Mouse (Mus musculus) MEL (cell line): ENCODE data around the gene Nlrc3. TPM values are rescaled to one million over a fixed set of nuclear protein-coding genes. Genes with fewer than 3 reads are reported as not detected.

Experiments
- DNase-seq: peaks from one replicate; pipeline ENCODE4 v3.0.0; 2011; ENCODE audit warnings: low read depth, low spot score
- H3K27ac ChIP-seq: 2 replicates; pipeline ENCODE4 v1.5.1; 2012; ENCODE audit warnings: low read depth, mild to moderate bottlenecking, control low read depth, low read length, moderate library complexity; ENCODE audit not compliant: control insufficient read depth
- H3K27me3 ChIP-seq, 2 experiments: fragments of 150-350 bp in 1 of 2; sonication (generic) in 1 of 2; 2 replicates each; pipeline ENCODE4 v1.6.1; 2012; ENCODE audit warnings: low read length in 2 of 2, mild to moderate bottlenecking in 2 of 2, improper control_type of control experiment in 1 of 2, moderate library complexity in 1 of 2; ENCODE audit not compliant: insufficient read depth in 2 of 2, control insufficient read depth in 1 of 2
- H3K36me3 ChIP-seq, 2 experiments: 2 replicates each; pipeline ENCODE4 v1.6.1; 2012 to 2014; ENCODE audit warnings: low read length in 2 of 2, improper control_type of control experiment in 1 of 2, inconsistent platforms in 1 of 2, mild to moderate bottlenecking in 1 of 2; ENCODE audit not compliant: insufficient read depth in 2 of 2, control insufficient read depth in 1 of 2
- H3K4me1 ChIP-seq, 2 experiments: fragments of 150-350 bp in 1 of 2; sonication (generic) in 1 of 2; 2 replicates each; pipeline ENCODE4 v1.6.1; 2012; ENCODE audit warnings: low read length in 2 of 2, improper control_type of control experiment in 1 of 2, mild to moderate bottlenecking in 1 of 2; ENCODE audit not compliant: insufficient read depth in 2 of 2, control insufficient read depth in 1 of 2
- H3K4me3 ChIP-seq, 2 experiments: fragments of 150-350 bp in 1 of 2; sonication (generic) in 1 of 2; 2 replicates each; pipeline ENCODE4 v1.5.1; 2012; ENCODE audit warnings: low read depth in 2 of 2, low read length in 2 of 2, mild to moderate bottlenecking in 2 of 2, moderate library complexity in 2 of 2, control low read depth in 1 of 2, improper control_type of control experiment in 1 of 2; ENCODE audit not compliant: control insufficient read depth in 1 of 2, insufficient read depth in 1 of 2
- H3K79me2 ChIP-seq: 2 replicates; pipeline ENCODE4 v1.6.1; 2012; ENCODE audit warnings: mild to moderate bottlenecking, low read length, moderate library complexity; ENCODE audit not compliant: control insufficient read depth, poor library complexity, insufficient read depth
- H3K9ac ChIP-seq: 2 replicates; pipeline ENCODE4 v1.6.1; 2012; ENCODE audit warnings: low read depth, mild to moderate bottlenecking, control low read depth, low read length, moderate library complexity; ENCODE audit not compliant: control insufficient read depth, poor library complexity, severe bottlenecking
- H3K9me3 ChIP-seq: fragments of 150-350 bp; sonication (generic); replicated peaks from 2 replicates; pipeline ENCODE4 v1.6.1; 2012; ENCODE audit warnings: mild to moderate bottlenecking, low read length, improper control_type of control experiment, moderate library complexity; ENCODE audit not compliant: insufficient read depth
- BHLHE40 ChIP-seq: IDR thresholded peaks from 2 replicates; pipeline ENCODE4 v1.6.1; 2012; ENCODE audit warnings: low read depth, mild to moderate bottlenecking, inconsistent platforms, low read length, improper control_type of control experiment, borderline replicate concordance
- CHD1 ChIP-seq: IDR thresholded peaks from 2 replicates; pipeline ENCODE4 v1.6.1; 2012; ENCODE audit warnings: low read depth, mild to moderate bottlenecking, inconsistent platforms, low read length, improper control_type of control experiment
- CHD2 ChIP-seq: IDR thresholded peaks from 2 replicates; pipeline ENCODE4 v1.6.1; 2011; ENCODE audit warnings: low read length, improper control_type of control experiment
- CTCF ChIP-seq, 3 experiments: IDR thresholded peaks in 2 of 3; conservative IDR thresholded peaks in 1 of 3; 2 replicates each; pipeline ENCODE4 v1.5.1; 2011 to 2012; ENCODE audit warnings: low read length in 3 of 3, low read depth in 2 of 3, mild to moderate bottlenecking in 2 of 3, improper control_type of control experiment in 1 of 3, inconsistent platforms in 1 of 3, mixed read lengths in 1 of 3, moderate library complexity in 1 of 3; ENCODE audit not compliant: control insufficient read depth in 1 of 3, insufficient read depth in 1 of 3, poor library complexity in 1 of 3, severe bottlenecking in 1 of 3
- E2F4 ChIP-seq: IDR thresholded peaks from 2 replicates; pipeline ENCODE4 v1.6.1; 2011; ENCODE audit warnings: low read depth, low read length, improper control_type of control experiment, borderline replicate concordance
- ELF1 ChIP-seq: IDR thresholded peaks from 2 replicates; pipeline ENCODE4 v1.6.1; 2014; ENCODE audit warnings: low read depth, mild to moderate bottlenecking, inconsistent platforms, low read length, improper control_type of control experiment, moderate library complexity
- EP300 ChIP-seq, 2 experiments: IDR thresholded peaks; 2 replicates each; pipeline ENCODE4 v1.6.1; 2011; ENCODE audit warnings: improper control_type of control experiment in 2 of 2, low read length in 2 of 2, low read depth in 1 of 2, mild to moderate bottlenecking in 1 of 2
- GABPA ChIP-seq: IDR thresholded peaks from 2 replicates; pipeline ENCODE4 v1.6.1; 2012; ENCODE audit warnings: low read depth, mild to moderate bottlenecking, inconsistent platforms, low read length, improper control_type of control experiment, moderate library complexity
- MAFK ChIP-seq: IDR thresholded peaks from 2 replicates; pipeline ENCODE4 v1.6.1; 2011; ENCODE audit warnings: low read depth, mild to moderate bottlenecking, low read length, improper control_type of control experiment, borderline replicate concordance
- MAX ChIP-seq: IDR thresholded peaks from 2 replicates; pipeline ENCODE4 v1.6.1; 2011; ENCODE audit warnings: low read length, improper control_type of control experiment
- MAZ ChIP-seq: IDR thresholded peaks from 2 replicates; pipeline ENCODE4 v1.6.1; 2012; ENCODE audit warnings: low read depth, mild to moderate bottlenecking, inconsistent platforms, low read length, improper control_type of control experiment
- MXI1 ChIP-seq: IDR thresholded peaks from 2 replicates; pipeline ENCODE4 v1.6.1; 2011; ENCODE audit warnings: mild to moderate bottlenecking, low read depth, low read length, improper control_type of control experiment
- MYC ChIP-seq: IDR thresholded peaks from 2 replicates; pipeline ENCODE4 v1.6.1; 2011; ENCODE audit warnings: low read depth, mild to moderate bottlenecking, low read length, improper control_type of control experiment, moderate library complexity
- NELFE ChIP-seq: IDR thresholded peaks from 2 replicates; pipeline ENCODE4 v1.6.1; 2011; ENCODE audit warnings: low read depth, low read length, improper control_type of control experiment
- POLR2A ChIP-seq, 2 experiments: IDR thresholded peaks; 2 replicates each; pipeline ENCODE4 v1.6.1; 2011 to 2012; ENCODE audit warnings: low read length in 2 of 2, mild to moderate bottlenecking in 2 of 2, control low read depth in 1 of 2, improper control_type of control experiment in 1 of 2, low read depth in 1 of 2, moderate library complexity in 1 of 2; ENCODE audit not compliant: control insufficient read depth in 1 of 2, insufficient read depth in 1 of 2, poor library complexity in 1 of 2
- POLR2AphosphoS2 ChIP-seq: IDR thresholded peaks from 2 replicates; pipeline ENCODE4 v1.6.1; 2011; ENCODE audit warnings: low read length, improper control_type of control experiment
- RCOR1 ChIP-seq: IDR thresholded peaks from 2 replicates; pipeline ENCODE4 v1.6.1; 2012; ENCODE audit warnings: low read depth, mild to moderate bottlenecking, inconsistent platforms, low read length, improper control_type of control experiment
- SIN3A ChIP-seq: IDR thresholded peaks from 2 replicates; pipeline ENCODE4 v1.6.1; 2012; ENCODE audit warnings: low read length, improper control_type of control experiment, inconsistent platforms
- SMC3 ChIP-seq: IDR thresholded peaks from 2 replicates; pipeline ENCODE4 v1.6.1; 2011; ENCODE audit warnings: low read depth, low read length, improper control_type of control experiment
- TAL1 ChIP-seq: IDR thresholded peaks from 2 replicates; pipeline ENCODE4 v1.6.1; 2012; ENCODE audit warnings: mild to moderate bottlenecking, inconsistent platforms, low read length, moderate library complexity, mixed read lengths
- TBP ChIP-seq: IDR thresholded peaks from 2 replicates; pipeline ENCODE4 v1.8.0; 2011; ENCODE audit warnings: low read depth, low read length, improper control_type of control experiment
- UBTF ChIP-seq: IDR thresholded peaks from 2 replicates; pipeline ENCODE4 v1.6.1; 2012; ENCODE audit warnings: low read depth, mild to moderate bottlenecking, inconsistent platforms, low read length, improper control_type of control experiment, moderate library complexity, borderline replicate concordance; ENCODE audit not compliant: insufficient read depth
- USF2 ChIP-seq, 2 experiments: IDR thresholded peaks; 2 replicates each; pipeline ENCODE4 v1.6.1; 2011 to 2012; ENCODE audit warnings: improper control_type of control experiment in 2 of 2, low read length in 2 of 2, borderline replicate concordance in 1 of 2, inconsistent platforms in 1 of 2, low read depth in 1 of 2, mild to moderate bottlenecking in 1 of 2; ENCODE audit not compliant: insufficient read depth in 1 of 2
- polyA plus RNA-seq, 2 experiments: library from polyadenylated mRNA; stranded (reverse) in 1 of 2; unstranded in 1 of 2; fragments of >175 nt in 1 of 2; fragments of >200 nt in 1 of 2; gene quantifications; 2 replicates each; pipeline versions ENCODE4 v1.2.1 to v1.2.4; 2012; ENCODE audit warnings: low replicate concordance in 2 of 2, low read depth in 1 of 2; ENCODE audit not compliant: insufficient read length in 2 of 2, insufficient read depth in 1 of 2, missing spikeins in 1 of 2
- total RNA-seq: library from RNA; depleted of rRNA; stranded (reverse); fragments of 300-350 nt; gene quantifications from 2 replicates; pipeline ENCODE4 v1.2.3, GENCODE M21; 2012

Gene Nlrc3
- total and polyA plus RNA-seq, 3 experiments = 0.46 to 0.77 TPM; not detected in 1

GRCm38 (mm10) chr16:3934701-3935100 is 41.7 kb downstream of the Nlrc3 start:
- H3K4me3 ChIP-seq = no peak overlapping the region
- DNase-seq = no peak
- no peaks in the 10 kb centered on the region for H3K4me1 ChIP-seq
- H3K27me3 ChIP-seq = no peaks in the 10 kb centered on the region
- no peaks in the 10 kb centered on the region for H3K79me2 ChIP-seq
- no peak overlapping the region for H3K27ac ChIP-seq
- H3K9ac ChIP-seq = no peak overlapping the region
- H3K36me3 ChIP-seq = peaks cover 0 to 4% of the 10 kb centered on the region in 2 experiments; a peak in 2 of 4 replicates
- TF ChIP-seq SMC3 (no peak), RCOR1 (no peak), BHLHE40 (no peak), MYC (no peak), UBTF (no peak), NELFE (no peak), CHD2 (no peak), POLR2A (IDR thresholded peaks at IDR 0.05; ENCODE audit: control insufficient read depth in 1 of 2, insufficient read depth in 1 of 2, low read depth in 1 of 2, low read length in 2 of 2, poor library complexity in 1 of 2) (no peak), POLR2AphosphoS2 (no peak), USF2 (IDR thresholded peaks at IDR 0.05; ENCODE audit: borderline replicate concordance in 1 of 2, insufficient read depth in 1 of 2, low read depth in 1 of 2, low read length in 2 of 2) (no peak), SIN3A (no peak), ELF1 (no peak), MAFK (no peak), E2F4 (no peak), MAX (no peak), EP300 (IDR thresholded peaks at IDR 0.05; ENCODE audit: low read depth in 1 of 2, low read length in 2 of 2) (no peak), CHD1 (no peak), MXI1 (no peak)
- H3K9me3 ChIP-seq = no peaks in the 10 kb centered on the region

DNA sequence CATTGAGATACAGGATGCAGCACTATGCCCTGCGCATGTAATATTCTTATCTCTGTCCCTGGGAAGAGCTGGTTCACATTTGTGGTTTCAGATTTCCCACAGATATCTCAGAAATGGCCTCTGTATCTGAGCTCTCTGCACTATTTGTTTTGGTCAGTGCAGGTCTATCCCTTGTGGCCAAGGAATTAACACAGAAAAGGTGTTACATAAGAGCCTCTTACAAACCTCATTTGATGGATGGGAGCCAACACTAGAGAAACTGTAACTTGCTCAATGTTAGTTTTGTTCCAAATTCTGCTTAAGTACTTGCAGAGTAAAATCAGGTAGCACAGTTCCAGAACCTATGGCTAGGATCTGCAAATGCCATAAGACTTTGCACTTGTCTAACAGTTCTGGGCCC is 42.3 kb downstream of the Nlrc3 start:
- Histone ChIP-seq H3K9me3 (no peaks in the 10 kb centered on the region), H3K9ac (no peak overlapping the region), H3K4me3 (no peak overlapping the region), H3K4me1 (no peaks in the 10 kb centered on the region), H3K79me2 (no peaks in the 10 kb centered on the region), H3K27me3 (no peaks in the 10 kb centered on the region), H3K36me3 (peaks cover 0 to 4% of the 10 kb centered on the region in 2 experiments; a peak in 2 of 4 replicates)
- no peak for DNase-seq
- TF ChIP-seq CTCF (IDR thresholded peaks at IDR 0.05 in 2 of 3, conservative IDR thresholded peaks at IDR 0.05 in 1 of 3; ENCODE audit: control insufficient read depth in 1 of 3, insufficient read depth in 1 of 3, low read depth in 2 of 3, low read length in 3 of 3, poor library complexity in 1 of 3, severe bottlenecking in 1 of 3) (no peak), GABPA (no peak), TAL1 (no peak), TBP (no peak), MAZ (no peak), SMC3 (no peak), ELF1 (no peak)
- TF ChIP-seq, all 39 proteins: peak for 0
- H3K27ac ChIP-seq = no peak overlapping the region
